Mouse (Mus musculus) midbrain, embryonic 15.5 days (tissue): ENCODE results near the gene Zfp423. TPM values are rescaled to one million over a fixed set of nuclear protein-coding genes. Genes with fewer than 3 reads are reported as not detected.

Experiments used
- ATAC-seq: fragments of 200-750 bp; cut with Nextera tagmentation; replicated peaks from 2 replicates; pipeline ENCODE4 v1.8.0; 2017; ENCODE audit warnings: moderate TSS enrichment
- H3K27ac ChIP-seq: fragments of 300-500 bp; sonication (generic); 2 replicates; pipeline ENCODE4 v1.5.1; 2015; ENCODE audit warnings: mild to moderate bottlenecking, inconsistent platforms
- H3K27me3 ChIP-seq: fragments of 300-500 bp; sonication (generic); replicated peaks from 2 replicates; pipeline ENCODE4 v1.6.1; 2015; ENCODE audit warnings: inconsistent platforms
- H3K36me3 ChIP-seq: fragments of 300-500 bp; sonication (generic); replicated peaks from 2 replicates; pipeline ENCODE4 v1.6.1; 2015; ENCODE audit warnings: inconsistent platforms
- H3K4me1 ChIP-seq: fragments of 300-500 bp; sonication (generic); 2 replicates; pipeline ENCODE4 v1.6.1; 2015; ENCODE audit warnings: inconsistent platforms
- H3K4me2 ChIP-seq: fragments of 300-500 bp; sonication (generic); 2 replicates; pipeline ENCODE4 v1.6.1; 2015; ENCODE audit warnings: inconsistent platforms, mild to moderate bottlenecking, moderate library complexity
- H3K4me3 ChIP-seq: fragments of 300-500 bp; sonication (generic); 2 replicates; pipeline ENCODE4 v1.5.1; 2015; ENCODE audit warnings: mild to moderate bottlenecking, inconsistent platforms
- H3K9ac ChIP-seq: fragments of 300-500 bp; sonication (generic); 2 replicates; pipeline ENCODE4 v1.6.1; 2015; ENCODE audit warnings: mild to moderate bottlenecking, inconsistent platforms
- H3K9me3 ChIP-seq: fragments of 300-500 bp; sonication (generic); 2 replicates; pipeline ENCODE4 v1.6.1; 2016; ENCODE audit warnings: inconsistent platforms
- WGBS: fragments of 180-500 bp; shearing (Covaris S2); methylation state at CpG from one replicate; pipeline ENCODE4 v1.1.7; 2015; ENCODE audit warnings: mixed read lengths; 5-methylcytosine and 5-hydroxymethylcytosine counted together
- polyA plus RNA-seq: library from polyadenylated mRNA; unstranded; fragments of >200 nt; fragmentation: Nextera tagmentation; extraction: Ambion mirVana; gene quantifications from 2 replicates; pipeline ENCODE4 v1.2.1, GENCODE M21; 2015

Zfp423 gene
- polyA plus RNA-seq, 1 experiment from 2014 or later: 35.7 TPM

DNA sequence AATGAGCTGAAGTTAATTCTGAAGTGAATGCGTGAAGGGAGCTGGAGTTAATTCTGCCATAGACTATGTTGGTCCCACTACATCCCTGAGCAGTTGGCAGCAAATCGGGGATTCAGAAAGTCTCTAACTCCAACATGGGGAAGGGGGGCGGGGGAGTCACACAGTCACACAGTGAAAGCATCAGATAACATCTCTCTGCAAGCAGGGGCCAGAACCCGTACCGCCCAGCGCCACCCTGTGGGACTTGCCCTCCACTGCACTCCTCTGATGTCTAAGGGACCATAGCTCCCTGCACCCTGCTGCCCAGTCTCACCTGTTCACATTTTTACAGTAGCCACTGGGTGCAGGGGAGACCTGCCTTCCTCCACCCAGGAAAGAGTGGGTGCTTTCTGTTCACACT, 129.2 kb downstream of the Zfp423 start:
- Histone ChIP-seq H3K27me3 (no peaks in the 10 kb centered on the region), H3K4me2 (no peak overlapping the region), H3K9me3 (no peaks in the 10 kb centered on the region), H3K9ac (no peak overlapping the region), H3K4me1 (peaks cover 54% of the 10 kb centered on the region), H3K4me3 (no peak overlapping the region), H3K27ac (no peak overlapping the region), H3K36me3 (no peaks in the 10 kb centered on the region)
- no peak for ATAC-seq
- 14% methylated on average over 6 of the region's 6 CpGs for WGBS

DNA sequence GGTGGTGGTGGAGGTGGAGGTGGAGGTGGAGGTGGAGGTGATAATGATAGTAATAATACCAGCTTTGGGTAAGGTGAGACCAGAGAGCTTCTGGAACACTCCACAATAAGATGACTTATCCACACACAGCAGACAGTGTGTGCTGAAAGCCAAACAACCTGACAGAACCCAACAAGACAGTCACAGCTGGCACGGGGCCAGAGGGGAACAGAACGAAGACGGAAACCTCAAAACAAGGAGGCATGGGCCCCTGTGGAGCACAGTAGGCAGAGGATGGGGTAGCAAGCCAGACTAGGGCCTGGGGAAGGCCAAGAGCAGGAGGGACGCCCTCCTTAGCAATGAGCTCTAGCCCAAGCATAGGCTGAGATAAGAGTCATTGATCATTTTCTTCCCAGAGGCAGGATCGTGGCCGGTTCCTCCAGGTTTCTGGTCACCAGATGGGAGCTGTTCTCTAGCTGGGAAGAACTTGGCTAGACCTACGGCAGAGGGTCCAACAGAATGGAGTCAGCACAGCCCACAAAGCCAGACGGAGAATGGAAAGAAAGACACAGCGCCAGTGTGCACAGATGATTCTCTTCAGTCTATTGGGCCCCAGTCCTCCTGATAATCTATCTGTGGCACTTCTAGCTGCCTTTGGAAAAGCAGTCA, 133.3 kb downstream of the Zfp423 start:
- Histone ChIP-seq H3K9me3 (no peaks in the 10 kb centered on the region), H3K4me3 (no peak overlapping the region), H3K27ac (no peak overlapping the region), H3K36me3 (no peaks in the 10 kb centered on the region), H3K4me2 (no peak overlapping the region), H3K9ac (no peak overlapping the region), H3K27me3 (no peaks in the 10 kb centered on the region), H3K4me1 (peaks cover 37% of the 10 kb centered on the region)
- no peak for ATAC-seq
- 89% methylated on average over 9 of the region's 9 CpGs for WGBS

DNA sequence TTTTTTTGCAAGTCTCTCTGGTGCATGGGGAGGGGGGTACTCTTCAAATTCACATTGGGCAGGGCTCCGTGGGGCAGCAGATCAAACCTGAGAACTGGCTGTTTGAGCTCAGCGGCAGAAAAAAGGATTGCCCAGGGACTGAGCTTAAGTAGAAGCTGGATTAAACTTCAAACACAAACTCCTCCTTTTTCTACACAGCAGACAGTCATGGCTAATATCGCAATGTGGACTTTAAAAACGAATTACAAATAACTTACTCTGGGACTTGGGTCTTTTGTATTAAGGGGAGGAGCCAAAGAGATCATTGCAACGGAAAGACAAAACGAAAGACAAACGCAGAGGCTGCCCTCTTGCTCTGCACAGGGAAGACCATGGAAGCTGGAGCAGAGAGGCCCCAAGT, 136.2 kb downstream of the Zfp423 start:
- no peaks in the 10 kb centered on the region for H3K9me3 ChIP-seq
- H3K27ac ChIP-seq: peak overlapping the region; percentile 64
- 0 out of 2 replicates have a peak overlapping the region, but pooled peaks have one; percentile 5 for H3K4me2 ChIP-seq
- H3K4me3 ChIP-seq: no peak overlapping the region
- 6% methylated on average over 7 of the region's 7 CpGs for WGBS
- no peaks in the 10 kb centered on the region for H3K36me3 ChIP-seq
- H3K27me3 ChIP-seq: no peaks in the 10 kb centered on the region
- no peak overlapping the region for H3K9ac ChIP-seq
- peaks cover 26% of the 10 kb centered on the region for H3K4me1 ChIP-seq
- ATAC-seq: 0 out of 2 replicates have a peak, but pooled peaks have one; percentile 8

DNA sequence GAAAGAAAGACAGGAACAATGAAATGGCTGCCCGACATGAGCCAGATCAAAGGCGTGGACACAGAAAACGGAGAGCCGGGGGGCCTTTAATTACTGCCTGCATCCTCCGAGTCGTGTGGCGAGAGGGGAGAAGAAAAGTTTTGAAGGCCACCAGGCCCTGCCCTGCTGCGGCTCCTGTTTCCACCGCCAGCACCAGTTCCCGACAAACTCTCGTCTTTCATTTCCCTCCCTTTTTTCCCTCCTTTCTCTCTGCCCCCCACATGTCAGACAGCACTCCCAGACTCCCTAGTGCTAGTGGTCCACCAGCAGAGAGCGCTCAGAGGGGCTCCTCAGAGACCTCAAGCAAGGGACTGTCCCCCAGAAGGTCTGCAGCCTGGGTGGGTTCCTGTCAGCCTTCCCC, 136.7 kb downstream of the Zfp423 start:
- H3K9me3 ChIP-seq: no peaks in the 10 kb centered on the region
- H3K4me1 ChIP-seq: peaks cover 26% of the 10 kb centered on the region
- no peaks in the 10 kb centered on the region for H3K27me3 ChIP-seq
- H3K4me3 ChIP-seq: no peak overlapping the region
- H3K9ac ChIP-seq: no peak overlapping the region; the same call in 1 of the 2 replicates
- 8% methylated on average over 12 of the region's 12 CpGs for WGBS
- peak; percentile 28; the same call in 1 of the 2 replicates for ATAC-seq
- H3K27ac ChIP-seq: peak overlapping the region; percentile 61
- H3K36me3 ChIP-seq: no peaks in the 10 kb centered on the region
- peak overlapping the region; percentile 22 for H3K4me2 ChIP-seq

DNA sequence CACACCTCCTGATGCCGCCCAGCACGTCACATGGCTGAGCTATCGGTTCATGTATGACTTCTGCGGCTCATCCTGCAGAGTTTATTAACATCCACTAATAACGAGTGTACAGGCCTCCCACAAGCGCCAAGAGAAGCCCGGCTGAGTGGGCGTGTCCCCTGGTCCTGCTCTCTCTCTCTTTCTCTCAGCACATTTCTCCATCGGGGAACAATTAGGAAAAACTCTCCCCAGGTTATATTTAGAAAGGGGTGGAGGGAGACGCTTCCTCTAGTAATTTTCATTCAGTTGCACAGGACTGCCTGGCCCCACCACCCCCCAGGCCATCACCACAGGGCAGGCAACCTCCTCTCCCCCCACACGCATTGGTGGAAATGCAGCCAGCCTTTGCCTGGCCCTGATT, 137.2 kb downstream of the Zfp423 start:
- 29% methylated on average over 11 of the region's 11 CpGs for WGBS
- peak overlapping the region; percentile 61 for H3K27ac ChIP-seq
- no peaks in the 10 kb centered on the region for H3K36me3 ChIP-seq
- no peaks in the 10 kb centered on the region for H3K27me3 ChIP-seq
- H3K9me3 ChIP-seq: no peaks in the 10 kb centered on the region
- H3K4me1 ChIP-seq: peaks cover 26% of the 10 kb centered on the region
- H3K4me2 ChIP-seq: peak overlapping the region; percentile 22
- ATAC-seq: peak; percentile 60; the same call in 1 of the 2 replicates
- no peak overlapping the region for H3K9ac ChIP-seq
- H3K4me3 ChIP-seq: no peak overlapping the region

DNA sequence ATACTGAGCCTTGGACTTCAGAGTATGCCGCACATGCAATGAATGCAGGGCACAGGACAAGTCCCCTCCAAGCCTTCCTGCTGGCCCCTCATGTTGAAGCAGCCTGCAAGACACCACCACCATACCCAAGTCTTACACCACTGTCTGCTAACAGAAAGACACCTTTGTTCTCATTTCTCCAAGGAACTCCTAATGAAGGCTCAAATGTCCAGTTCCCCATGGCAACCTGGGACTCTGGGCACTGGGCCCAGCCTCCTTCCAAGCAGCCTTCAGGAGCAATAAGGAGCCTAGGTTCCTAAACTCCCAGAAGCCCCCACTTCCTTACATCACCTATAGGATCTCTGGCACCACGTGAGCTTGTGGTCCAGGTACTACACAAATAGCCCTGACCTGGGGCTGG, 137.7 kb downstream of the Zfp423 start:
- no peak overlapping the region for H3K9ac ChIP-seq
- peaks cover 26% of the 10 kb centered on the region for H3K4me1 ChIP-seq
- H3K27ac ChIP-seq: peak overlapping the region; percentile 61
- no peaks in the 10 kb centered on the region for H3K27me3 ChIP-seq
- no peaks in the 10 kb centered on the region for H3K36me3 ChIP-seq
- 66% methylated on average over 2 of the region's 2 CpGs for WGBS
- no peak overlapping the region for H3K4me3 ChIP-seq
- H3K9me3 ChIP-seq: no peaks in the 10 kb centered on the region
- ATAC-seq: 0 out of 2 replicates have a peak, but pooled peaks have one; percentile 7
- no peak overlapping the region for H3K4me2 ChIP-seq

DNA sequence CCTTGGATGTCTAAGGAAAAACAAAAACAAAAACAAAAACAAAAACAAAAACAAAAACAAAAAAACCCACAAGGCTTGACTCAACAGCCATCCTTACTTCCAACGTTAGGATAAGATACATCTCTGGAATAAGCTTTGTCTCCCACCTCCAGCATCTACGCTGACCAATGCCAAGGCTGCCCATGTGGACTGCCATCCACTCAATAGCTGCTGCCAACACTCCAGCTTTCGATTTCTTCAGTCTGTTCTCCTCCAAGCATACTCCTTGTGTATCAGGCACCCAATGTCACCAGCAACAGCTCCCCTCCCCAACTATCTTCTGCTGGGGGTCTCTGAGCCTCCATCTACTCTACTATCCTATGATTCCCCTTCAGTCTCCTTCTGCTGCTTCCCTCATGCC, 140.1 kb downstream of the Zfp423 start:
- 98% methylated on average over 3 of the region's 3 CpGs for WGBS
- Histone ChIP-seq H3K4me2 (no peak overlapping the region), H3K27ac (no peak overlapping the region), H3K27me3 (no peaks in the 10 kb centered on the region), H3K36me3 (no peaks in the 10 kb centered on the region), H3K9ac (no peak overlapping the region), H3K9me3 (no peaks in the 10 kb centered on the region), H3K4me3 (no peak overlapping the region), H3K4me1 (peaks cover 31% of the 10 kb centered on the region)
- no peak for ATAC-seq

DNA sequence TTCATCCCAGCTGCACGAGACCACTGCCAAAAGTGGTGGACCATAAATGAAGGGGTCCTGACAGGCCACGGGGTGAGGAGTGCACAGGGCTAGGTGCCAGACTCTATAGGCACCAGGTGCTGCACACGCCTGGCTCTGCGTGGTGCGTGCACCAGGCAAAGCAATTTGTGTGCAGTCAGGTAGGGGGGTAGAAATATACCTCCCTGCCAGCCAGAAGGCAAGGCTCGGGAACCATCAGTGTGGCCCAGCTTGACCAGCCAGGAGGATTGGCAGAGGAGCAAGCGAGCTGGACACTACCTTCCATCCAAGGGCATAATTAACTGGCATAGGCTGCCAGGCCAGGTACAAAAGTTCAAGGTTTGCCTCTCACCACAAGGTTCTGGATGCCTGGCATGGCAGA, 140.9 kb downstream of the Zfp423 start:
- Histone ChIP-seq H3K36me3 (no peaks in the 10 kb centered on the region), H3K4me3 (no peak overlapping the region), H3K27me3 (no peaks in the 10 kb centered on the region), H3K27ac (no peak overlapping the region), H3K4me1 (peaks cover 31% of the 10 kb centered on the region), H3K9me3 (no peaks in the 10 kb centered on the region), H3K9ac (no peak overlapping the region), H3K4me2 (no peak overlapping the region)
- 91% methylated on average over 7 of the region's 7 CpGs for WGBS
- no peak for ATAC-seq

DNA sequence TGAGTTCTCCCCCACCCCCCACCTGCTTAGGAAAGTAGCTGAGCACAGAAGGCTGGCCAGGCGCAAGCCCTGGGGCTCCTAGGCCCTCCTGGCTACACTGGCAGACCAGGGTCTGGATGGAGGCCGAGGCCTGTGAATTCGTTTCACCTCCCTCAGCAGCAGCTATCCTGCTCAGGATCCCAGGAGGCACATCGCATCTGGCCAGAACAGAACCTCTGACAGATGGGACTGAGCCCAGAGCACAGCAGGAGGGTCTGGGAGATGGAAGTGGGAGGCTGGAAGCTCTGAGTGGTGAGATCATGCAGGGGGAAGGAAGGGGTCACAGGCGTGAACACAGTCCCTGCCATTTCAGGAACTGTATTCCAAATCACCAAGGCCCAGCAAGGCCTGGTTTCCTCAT, 143.3 kb downstream of the Zfp423 start:
- Histone ChIP-seq H3K9me3 (no peaks in the 10 kb centered on the region), H3K9ac (no peak overlapping the region), H3K4me3 (no peak overlapping the region), H3K4me2 (no peak overlapping the region), H3K27me3 (no peaks in the 10 kb centered on the region), H3K4me1 (peaks cover 25% of the 10 kb centered on the region), H3K36me3 (no peaks in the 10 kb centered on the region), H3K27ac (no peak overlapping the region)
- ATAC-seq: no peak
- WGBS: 52% methylated on average over 5 of the region's 5 CpGs

DNA sequence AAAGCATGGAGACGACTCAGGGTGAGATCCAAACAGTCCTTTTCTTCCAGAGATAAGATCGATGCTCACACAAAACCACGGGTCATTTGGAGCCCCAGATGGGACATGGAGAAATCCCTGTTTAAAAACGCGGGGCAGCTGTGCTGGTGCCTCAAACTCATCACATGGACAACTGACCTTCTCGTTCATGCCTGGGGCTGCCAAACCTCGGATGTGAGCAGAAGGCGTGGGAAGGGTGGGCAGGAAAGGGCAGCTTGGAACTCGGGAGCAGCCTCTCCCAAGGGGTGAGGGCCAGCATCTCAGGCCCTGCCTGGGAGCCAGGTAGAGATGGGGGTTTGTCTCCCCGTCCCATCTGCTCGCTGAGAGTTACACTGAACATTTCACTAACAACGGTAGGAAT, 146.7 kb downstream of the Zfp423 start:
- Histone ChIP-seq H3K9ac (no peak overlapping the region), H3K27me3 (no peaks in the 10 kb centered on the region), H3K36me3 (no peaks in the 10 kb centered on the region), H3K4me3 (no peak overlapping the region), H3K9me3 (no peaks in the 10 kb centered on the region), H3K4me2 (no peak overlapping the region), H3K27ac (peak overlapping the region; percentile 71), H3K4me1 (peaks cover 30% of the 10 kb centered on the region)
- no peak for ATAC-seq
- 63% methylated on average over 12 of the region's 12 CpGs for WGBS

DNA sequence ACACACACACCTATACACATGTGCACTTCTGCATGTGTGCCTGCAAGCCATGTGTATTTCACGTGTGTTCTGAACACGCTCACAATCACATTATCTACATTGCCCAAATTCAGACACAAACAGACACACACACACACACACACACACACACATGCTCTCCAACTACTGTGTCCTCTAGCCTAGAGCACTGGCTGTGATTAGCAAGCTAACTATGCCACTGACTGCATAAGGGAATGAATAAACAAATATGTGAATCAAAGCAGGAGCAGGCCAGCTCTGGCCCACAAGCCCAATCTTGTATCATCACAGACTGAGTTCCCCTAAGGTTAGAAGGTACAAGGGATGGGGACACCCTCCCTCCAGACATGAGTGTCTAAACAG, 147.3 kb downstream of the Zfp423 start:
- 71% methylated on average over 2 of the region's 2 CpGs for WGBS

DNA sequence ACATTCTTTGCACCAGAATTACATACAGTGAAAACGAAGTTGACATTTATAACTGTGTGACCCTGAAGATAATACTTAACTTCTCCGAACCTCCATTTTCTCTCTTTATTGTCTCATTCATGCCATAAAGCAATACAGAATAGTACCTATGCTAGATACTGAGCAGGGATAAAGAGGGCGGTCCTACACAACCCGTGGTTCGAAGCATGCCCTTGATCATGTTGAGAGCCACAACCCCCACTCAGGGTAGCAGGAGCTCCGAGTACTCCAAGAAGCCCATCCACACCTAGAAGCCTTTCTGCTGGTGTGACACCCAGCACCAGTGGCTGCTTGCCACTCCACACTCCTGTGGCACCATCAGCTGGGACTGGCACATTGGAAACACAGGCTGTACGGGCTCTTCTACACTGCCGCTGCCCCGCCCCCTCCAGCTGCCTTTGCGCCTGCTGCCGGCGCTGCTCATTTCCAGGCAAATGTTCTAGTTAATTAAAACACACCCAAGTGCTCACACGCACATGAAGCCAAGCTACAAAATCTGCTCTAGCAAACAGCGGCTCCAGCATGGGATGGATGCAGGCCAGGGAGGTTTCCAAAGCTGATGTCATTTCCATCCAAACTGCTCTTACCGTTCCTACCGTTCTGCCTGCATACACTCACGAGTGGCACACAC, 147.9 kb downstream of the Zfp423 start:
- peaks cover 33% of the 10 kb centered on the region for H3K4me1 ChIP-seq
- peak; percentile 60 for ATAC-seq
- no peak overlapping the region for H3K4me2 ChIP-seq
- H3K27me3 ChIP-seq: no peaks in the 10 kb centered on the region
- WGBS: 57% methylated on average over 17 of the region's 17 CpGs
- no peak overlapping the region for H3K4me3 ChIP-seq
- H3K36me3 ChIP-seq: no peaks in the 10 kb centered on the region
- H3K9me3 ChIP-seq: no peaks in the 10 kb centered on the region
- peak overlapping the region; percentile 71 for H3K27ac ChIP-seq
- H3K9ac ChIP-seq: peak overlapping the region; percentile 1; the same call in 1 of the 2 replicates

More for the DNA sequence above, 147.3 kb downstream of the Zfp423 start:
- no peaks in the 10 kb centered on the region for H3K9me3 ChIP-seq
- H3K36me3 ChIP-seq: no peaks in the 10 kb centered on the region
- H3K4me2 ChIP-seq: no peak overlapping the region
- peak overlapping the region; percentile 71 for H3K27ac ChIP-seq
- no peak; the same call in 1 of the 2 replicates for ATAC-seq
- H3K4me1 ChIP-seq: peaks cover 30% of the 10 kb centered on the region
- no peaks in the 10 kb centered on the region for H3K27me3 ChIP-seq
- H3K9ac ChIP-seq: peak overlapping the region; percentile 1; the same call in 1 of the 2 replicates
- no peak overlapping the region for H3K4me3 ChIP-seq

DNA sequence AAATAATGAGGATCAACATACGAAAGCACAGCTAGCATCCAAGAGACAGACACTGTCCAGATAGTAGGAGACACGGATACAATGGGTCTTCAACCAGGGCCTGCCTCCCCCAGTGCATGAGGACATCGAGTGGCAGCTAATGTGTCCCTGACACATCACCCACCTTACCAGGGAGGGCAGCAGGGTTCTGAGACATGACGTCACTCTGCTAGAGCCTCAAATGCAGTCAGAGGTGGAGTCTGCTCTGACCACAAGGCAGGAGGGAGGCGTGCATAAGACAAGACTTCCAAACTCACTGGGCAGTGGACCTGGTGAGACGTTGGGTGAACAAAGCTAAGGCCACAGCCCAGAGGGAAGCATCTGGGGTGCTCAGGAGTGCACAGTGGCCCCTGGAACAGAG, 148.6 kb downstream of the Zfp423 start:
- no peak for ATAC-seq
- H3K9me3 ChIP-seq: no peaks in the 10 kb centered on the region
- H3K9ac ChIP-seq: no peak overlapping the region
- H3K4me3 ChIP-seq: no peak overlapping the region
- H3K4me2 ChIP-seq: no peak overlapping the region
- no peaks in the 10 kb centered on the region for H3K27me3 ChIP-seq
- WGBS: 84% methylated on average over 6 of the region's 6 CpGs
- H3K27ac ChIP-seq: 0 out of 2 replicates have a peak overlapping the region, but pooled peaks have one; percentile 71
- H3K36me3 ChIP-seq: no peaks in the 10 kb centered on the region
- H3K4me1 ChIP-seq: peaks cover 35% of the 10 kb centered on the region
